Mouse (Mus musculus) heart, adult 2 months (tissue): ENCODE measurements around the gene Ovol1. TPM values are rescaled to one million over a fixed set of nuclear protein-coding genes. Genes with fewer than 3 reads are reported as not detected.

ENCODE experiments used
- DNase-seq, 2 experiments: peaks; one replicate each; pipeline ENCODE4 v3.0.0; 2021
- H3K27ac ChIP-seq: fragments of 200-600 bp; 2 replicates; pipeline ENCODE4 v1.8.1; 2022
- H3K27me3 ChIP-seq: fragments of 200-500 bp; 2 replicates; pipeline ENCODE4 v1.6.1; 2012; ENCODE audit warnings: mild to moderate bottlenecking, low read length, inconsistent platforms, mixed read lengths; ENCODE audit not compliant: control insufficient read depth, insufficient read depth
- H3K36me3 ChIP-seq: fragments of 200-500 bp; 2 replicates; pipeline ENCODE4 v1.6.1; 2012; ENCODE audit warnings: low read length, inconsistent platforms; ENCODE audit not compliant: control insufficient read depth, insufficient read depth
- H3K4me1 ChIP-seq: fragments of 200-500 bp; 2 replicates; pipeline ENCODE4 v1.6.1; 2011; ENCODE audit warnings: low read length; ENCODE audit not compliant: control insufficient read depth, insufficient read depth
- H3K4me3 ChIP-seq: fragments of 200-600 bp; 2 replicates; pipeline ENCODE4 v1.8.1; 2022
- H3K79me2 ChIP-seq: fragments of 200-500 bp; replicated peaks from 2 replicates; pipeline ENCODE4 v1.6.1; 2012; ENCODE audit warnings: mild to moderate bottlenecking, inconsistent platforms, low read length, moderate library complexity, mixed read lengths; ENCODE audit not compliant: control insufficient read depth, insufficient read depth
- H3K9ac ChIP-seq: fragments of 200-500 bp; 2 replicates; pipeline ENCODE4 v1.6.1; 2012; ENCODE audit warnings: low read depth, mild to moderate bottlenecking, control low read depth, inconsistent platforms, low read length, mixed read lengths
- CTCF ChIP-seq: fragments of 200-600 bp; IDR thresholded peaks from 2 replicates; pipeline ENCODE4 v1.8.1; 2022; ENCODE audit warnings: antibody characterized with exemption, mild to moderate bottlenecking, moderate library complexity
- EP300 ChIP-seq: fragments of 200-500 bp; IDR thresholded peaks from 2 replicates; pipeline ENCODE4 v1.6.1; 2011; ENCODE audit warnings: low read depth, low read length, control low read depth; ENCODE audit not compliant: insufficient read depth
- POLR2A ChIP-seq: fragments of 200-500 bp; IDR thresholded peaks from 2 replicates; pipeline ENCODE4 v1.6.1; 2011; ENCODE audit warnings: mild to moderate bottlenecking, low read depth, low read length, control low read depth; ENCODE audit not compliant: insufficient read depth
- WGBS: fragments of 180-500 bp; shearing (Covaris S2); methylation state at CpG from one replicate; pipeline ENCODE4 v1.1.7; 2018; 5-methylcytosine and 5-hydroxymethylcytosine counted together
- intact Hi-C: fragments of 180-260 bp; cut with DNase I; formaldehyde crosslinking; loops from one replicate; pipeline ENCODE4 v1.15.1; 2025
- polyA plus RNA-seq: library from polyadenylated mRNA; depleted of rRNA; stranded (reverse); fragments of >200 nt; gene quantifications from 2 replicates; pipeline ENCODE4 v1.2.3, GENCODE M21; 2012
- total RNA-seq, 2 experiments: library from RNA; stranded (reverse); gene quantifications; 2 replicates each; pipeline ENCODE4 v1.2.3; 2021

Gene Ovol1
- total and polyA plus RNA-seq, 3 experiments: 0.04 TPM; not detected in 2

DNA sequence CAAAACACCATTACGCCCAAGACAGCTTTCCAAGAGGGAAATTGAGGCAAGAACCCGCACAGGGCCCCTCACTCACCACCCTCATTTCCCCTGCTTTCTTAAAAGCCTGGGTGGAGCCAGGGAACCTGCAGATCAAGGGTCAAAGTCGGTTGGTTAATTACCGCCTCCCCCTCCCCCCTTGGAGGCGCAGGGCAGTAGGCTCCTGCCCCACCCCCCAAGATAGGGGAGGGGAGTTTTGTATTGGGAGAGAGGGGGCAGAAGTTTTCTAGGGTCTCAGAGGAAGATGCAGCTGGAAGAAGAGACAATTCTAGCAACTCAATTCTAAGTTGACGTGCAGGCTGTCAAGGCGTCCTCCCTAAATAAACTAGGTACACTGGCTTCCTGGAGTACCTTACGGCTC is 1.2 kb downstream of the Ovol1 start:
- H3K4me3 ChIP-seq: no peak overlapping the region
- no peaks in the 10 kb centered on the region for H3K36me3 ChIP-seq
- no peaks in the 10 kb centered on the region for H3K79me2 ChIP-seq
- TF ChIP-seq POLR2A (no peak), CTCF (no peak)
- intact Hi-C loops: no loop called here
- no peak for DNase-seq
- 36% methylated on average over 8 of the region's 8 CpGs for WGBS
- H3K9ac ChIP-seq: no peak overlapping the region
- peaks cover 2% of the 10 kb centered on the region; the same call in 1 of the 2 replicates for H3K4me1 ChIP-seq
- H3K27me3 ChIP-seq: peaks cover 17% of the 10 kb centered on the region
- no peak overlapping the region for H3K27ac ChIP-seq

- WGBS: 74% methylated on average over 8 of the region's 8 CpGs
- Histone ChIP-seq H3K9ac (no peak overlapping the region), H3K79me2 (no peaks in the 10 kb centered on the region), H3K4me3 (no peak overlapping the region), H3K27ac (no peak overlapping the region), H3K36me3 (no peaks in the 10 kb centered on the region), H3K4me1 (peaks cover 2% of the 10 kb centered on the region; the same call in 1 of the 2 replicates), H3K27me3 (peaks cover 17% of the 10 kb centered on the region)
- DNase-seq: no peak
- TF ChIP-seq POLR2A (no peak), CTCF (no peak), EP300 (no peak)
- intact Hi-C loops: no loop called here
Observed at GRCm38 (mm10) chr19:5558770-5559169, 1.7 kb downstream of the Ovol1 start.

GRCm38 (mm10) chr19:5558169-5558568 is 2.3 kb downstream of the Ovol1 start:
- peaks cover 17% of the 10 kb centered on the region for H3K27me3 ChIP-seq
- no peaks in the 10 kb centered on the region for H3K79me2 ChIP-seq
- H3K4me1 ChIP-seq: peaks cover 2% of the 10 kb centered on the region; the same call in 1 of the 2 replicates
- H3K27ac ChIP-seq: no peak overlapping the region
- DNase-seq: no peak
- H3K4me3 ChIP-seq: no peak overlapping the region
- 58% methylated on average over 7 of the region's 7 CpGs for WGBS
- H3K9ac ChIP-seq: no peak overlapping the region
- TF ChIP-seq POLR2A (no peak), CTCF (no peak), EP300 (no peak)
- H3K36me3 ChIP-seq: no peaks in the 10 kb centered on the region
- intact Hi-C loops: no loop called here

GRCm38 (mm10) chr19:5554212-5554611 is 6.2 kb downstream of the Ovol1 start:
- TF ChIP-seq POLR2A (no peak), EP300 (no peak), CTCF (no peak)
- H3K79me2 ChIP-seq: no peaks in the 10 kb centered on the region
- H3K27me3 ChIP-seq: peaks cover 4% of the 10 kb centered on the region
- no peaks in the 10 kb centered on the region for H3K36me3 ChIP-seq
- H3K4me1 ChIP-seq: no peaks in the 10 kb centered on the region
- no peak overlapping the region for H3K4me3 ChIP-seq
- intact Hi-C loops: no loop called here
- no peak for DNase-seq
- H3K9ac ChIP-seq: no peak overlapping the region
- H3K27ac ChIP-seq: no peak overlapping the region
- 91% methylated on average over 14 of the region's 14 CpGs for WGBS

- Histone ChIP-seq H3K27ac (no peak overlapping the region), H3K4me3 (no peak overlapping the region), H3K36me3 (no peaks in the 10 kb centered on the region), H3K9ac (no peak overlapping the region), H3K27me3 (peaks cover 4% of the 10 kb centered on the region), H3K4me1 (no peaks in the 10 kb centered on the region), H3K79me2 (no peaks in the 10 kb centered on the region)
- 73% methylated on average over 8 of the region's 8 CpGs for WGBS
- DNase-seq: no peak
- TF ChIP-seq POLR2A: no peak
- TF ChIP-seq EP300: no peak
- no peak for TF ChIP-seq CTCF
- intact Hi-C loops: no loop called here
Observed at GRCm38 (mm10) chr19:5553802-5554201, 6.6 kb downstream of the Ovol1 start.

DNA sequence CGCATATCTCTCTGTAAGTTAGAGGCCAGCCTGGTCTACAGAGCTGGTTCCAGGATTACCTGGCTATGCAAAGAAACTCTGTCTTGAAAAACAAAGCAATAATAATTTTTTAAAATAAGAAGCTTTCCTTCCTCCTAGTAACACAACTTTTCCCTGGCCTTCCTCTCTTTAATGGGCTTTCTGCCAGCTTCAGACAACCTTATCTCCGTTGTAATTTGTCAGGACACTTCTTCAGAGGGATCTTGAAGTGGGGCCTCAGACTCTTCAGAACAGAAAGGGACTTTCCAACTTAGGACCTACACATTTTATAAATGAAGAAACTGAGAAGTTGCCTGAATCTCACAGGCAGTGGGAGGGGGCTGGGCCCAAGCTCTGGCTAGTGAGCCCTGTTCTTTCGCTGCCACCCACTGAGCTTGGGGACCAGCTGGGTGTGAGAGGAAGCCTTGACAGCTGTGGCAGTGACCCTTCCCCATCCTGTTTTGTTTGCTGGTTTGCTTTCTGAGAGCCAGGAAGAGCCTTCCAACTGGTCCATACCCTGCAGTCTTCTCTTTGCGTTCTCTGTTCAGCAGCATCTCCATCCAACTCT is 12.9 kb downstream of the Ovol1 start:
- H3K9ac ChIP-seq: no peak overlapping the region
- H3K27me3 ChIP-seq: no peaks in the 10 kb centered on the region
- H3K4me3 ChIP-seq: no peak overlapping the region
- no peaks in the 10 kb centered on the region for H3K36me3 ChIP-seq
- intact Hi-C loops: no loop called here
- H3K27ac ChIP-seq: no peak overlapping the region
- no peaks in the 10 kb centered on the region for H3K4me1 ChIP-seq
- no peak for DNase-seq
- 51% methylated on average over 4 of the region's 4 CpGs for WGBS
- H3K79me2 ChIP-seq: no peaks in the 10 kb centered on the region
- TF ChIP-seq CTCF (no peak), POLR2A (no peak), EP300 (no peak)
